Mouse (Mus musculus): ENCODE data around the gene Wdr60.

DNA sequence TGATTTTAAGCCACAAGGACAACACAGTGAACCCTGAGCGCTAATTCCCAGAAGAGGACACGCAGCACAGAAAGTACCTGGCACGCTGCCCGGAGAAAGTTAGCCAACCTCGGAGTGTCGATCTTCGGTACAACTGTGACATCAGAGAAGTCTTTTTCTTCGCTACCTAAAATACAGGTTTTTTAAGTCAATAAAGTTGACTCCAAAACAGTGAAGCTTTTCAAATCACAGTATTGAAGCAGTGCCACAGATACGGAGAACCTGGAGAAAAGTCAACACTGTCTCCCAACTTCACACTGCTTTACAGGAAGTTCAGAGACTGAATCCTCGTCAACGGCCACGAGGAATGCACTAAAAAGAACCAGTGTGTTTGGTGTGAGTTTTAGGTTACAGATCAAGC is 31.2 kb downstream of the Wdr60 start:
- TF ChIP-seq POLR2A (IDR thresholded peaks at IDR 0.05; ENCODE audit: insufficient read depth, low read depth, low read length) (no peak), CTCF (IDR thresholded peaks at IDR 0.05; ENCODE audit: insufficient read depth, low read depth, low read length) (no peak)
